Comparison of ENCODE assay signal across 11 mouse cellular contexts in the genomic region with DNA sequence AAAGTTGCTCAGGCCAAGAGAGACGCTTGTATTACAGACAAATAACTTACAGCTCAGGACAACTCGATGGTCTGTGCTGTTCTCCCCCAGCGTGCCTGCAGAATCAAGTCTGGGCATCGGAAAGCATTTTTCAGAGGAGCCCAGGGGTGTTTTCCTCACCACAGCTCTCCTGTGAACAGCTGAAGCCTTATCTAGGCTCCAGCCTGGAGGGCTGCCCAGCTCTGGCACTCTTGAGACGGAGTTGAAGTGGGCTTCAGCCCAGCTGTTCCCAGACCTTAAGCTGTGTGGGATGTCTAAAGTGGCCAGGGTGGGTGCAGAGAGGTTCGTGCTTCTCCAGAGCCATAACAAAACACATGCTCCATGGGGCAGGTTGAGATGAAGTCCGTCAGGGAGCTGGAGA.
DNase-seq lines count a peak whose midpoint lies in the region.
"Had no signal": no experiment of that assay in that cellular context is flagged by ENCODE, and none has a peak within 500 bp of the region (broad histone marks: within the 10 kb centered on the region; RNA-seq: fewer than 3 reads in every experiment).

No protein-coding gene starts in this region.

- DNase-seq in cerebellum, postnatal 10 days, result peak; percentile 25 to 49
- no peak for DNase-seq in cerebellum, adult 11 months
- DNase-seq in right cerebral cortex, adult 18-20 months, result peak; percentile 25
- no peak for DNase-seq in right cerebral cortex, postnatal 4 days
- DNase-seq in lung, postnatal 25 days (ENCODE audit: low spot score), result peak; percentile 3
- peak; percentile 35 for DNase-seq in telencephalon, adult 2 months (ENCODE audit: low read depth, low spot score)
- no peak for DNase-seq in natural killer cell, adult 2 months (ENCODE audit: low spot score in 2 of 2)
- DNase-seq in adipocyte (ENCODE audit: low spot score), result no peak
- DNase-seq: forebrain, postnatal 0 days; gastrocnemius, postnatal 14 days; liver, embryonic 13.5 days had no signal

Comparison
In these comparisons a context has a peak if more than half of its experiments do, and no peak if none do; other contexts are left out.
1. DNase-seq: peak in cerebellum, postnatal 10 days (2 of 2), right cerebral cortex, adult 18-20 months (single experiment), lung, postnatal 25 days (single experiment) and telencephalon, adult 2 months (single experiment); none in cerebellum, adult 11 months (single experiment), right cerebral cortex, postnatal 4 days (single experiment), natural killer cell, adult 2 months (0 of 2) and adipocyte (single experiment).